Mouse (Mus musculus): ENCODE results near the gene Flot1.

Gene Flot1

DNA sequence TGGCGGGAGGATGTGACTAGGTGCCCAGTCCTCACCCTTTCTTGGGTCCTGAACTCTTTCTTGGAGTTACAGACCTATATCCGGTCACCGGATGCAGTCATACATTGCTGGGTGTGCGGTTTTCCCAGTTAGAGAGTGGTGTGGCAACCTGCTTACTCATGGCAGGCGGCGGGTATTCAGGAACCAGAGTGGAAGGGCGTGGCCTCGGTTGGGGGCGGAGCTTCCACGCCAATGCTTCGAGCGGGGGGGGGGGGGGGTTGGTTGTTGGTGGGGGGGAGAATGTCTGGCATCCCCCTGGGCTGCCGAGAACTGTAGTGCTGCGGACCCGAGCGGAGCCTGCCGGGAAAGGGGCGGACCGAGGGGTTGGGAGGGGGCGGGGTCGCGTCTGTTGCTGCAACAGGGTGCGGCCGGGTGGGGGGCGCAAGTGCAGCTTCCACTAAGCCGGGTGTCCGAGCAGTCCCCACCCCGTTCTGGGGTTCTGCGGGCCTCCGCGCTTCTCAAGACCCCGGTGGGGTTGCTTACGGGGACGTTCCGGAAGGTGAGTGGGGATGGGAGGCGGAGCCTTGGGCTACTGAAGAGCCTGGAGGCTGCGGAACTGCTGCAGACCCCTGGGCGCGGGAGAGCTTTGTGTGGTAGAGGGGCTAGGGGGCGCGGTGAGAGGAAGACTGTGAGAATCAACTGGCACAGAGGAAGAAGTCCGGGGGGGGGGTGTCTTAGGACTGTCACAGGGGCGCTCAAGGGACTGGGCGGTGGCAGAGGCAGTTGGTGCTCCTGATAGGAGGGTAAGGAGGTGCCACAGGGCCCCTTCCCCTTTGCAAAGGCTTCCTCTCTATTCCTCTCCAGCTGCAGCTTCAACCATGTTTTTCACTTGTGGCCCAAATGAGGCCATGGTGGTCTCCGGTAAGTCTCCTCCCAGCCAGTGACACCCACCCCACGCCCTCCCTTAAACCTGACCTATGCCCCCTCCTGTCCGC is at the start of gene Flot1:
TSS of gene Flot1 (plus strand) at position 267 of the 974 bp plus-strand sequence.
- peak; percentile 63 to 79 for DNase-seq

DNA sequence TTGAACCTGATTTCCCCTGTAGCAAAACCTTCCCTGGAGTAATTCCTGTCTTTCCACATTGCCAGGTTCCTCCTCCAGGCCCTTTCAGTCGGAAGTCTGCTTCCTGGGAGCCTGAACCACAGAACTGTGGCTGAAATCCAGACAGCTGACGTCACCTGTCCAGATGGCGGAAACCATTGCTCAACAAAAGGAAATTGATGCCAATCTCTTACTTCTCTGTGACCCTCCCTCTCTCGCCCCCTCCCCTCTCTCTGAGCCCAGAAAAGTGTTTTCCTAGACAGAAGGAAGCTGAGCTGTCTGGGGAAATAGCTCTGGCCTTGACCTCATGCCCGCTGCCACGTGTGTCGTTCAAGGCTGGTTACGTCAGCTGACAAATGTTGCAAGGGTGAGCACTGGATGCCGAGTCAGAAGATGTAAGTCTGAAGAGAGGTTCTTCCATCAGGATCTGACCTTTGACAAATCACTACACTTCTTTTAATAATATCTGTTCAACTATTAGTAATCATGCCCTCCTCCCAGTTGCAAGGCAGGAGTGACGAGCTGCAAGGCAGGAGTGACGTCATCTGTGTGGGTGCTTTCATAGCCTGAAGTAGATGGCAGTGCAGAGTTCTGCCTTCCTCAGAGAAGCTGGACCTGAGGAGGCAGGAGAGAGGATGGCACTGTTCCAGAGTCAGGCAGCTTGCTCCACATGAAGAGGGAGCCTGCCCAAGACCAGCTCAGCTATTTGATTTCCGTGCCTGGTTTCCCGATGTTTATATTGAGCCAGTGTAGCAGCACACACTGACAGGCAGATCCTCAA is 46.0 kb upstream of the Flot1 start:
- peak in 1 of 2 experiments; percentile 16 for DNase-seq

DNA sequence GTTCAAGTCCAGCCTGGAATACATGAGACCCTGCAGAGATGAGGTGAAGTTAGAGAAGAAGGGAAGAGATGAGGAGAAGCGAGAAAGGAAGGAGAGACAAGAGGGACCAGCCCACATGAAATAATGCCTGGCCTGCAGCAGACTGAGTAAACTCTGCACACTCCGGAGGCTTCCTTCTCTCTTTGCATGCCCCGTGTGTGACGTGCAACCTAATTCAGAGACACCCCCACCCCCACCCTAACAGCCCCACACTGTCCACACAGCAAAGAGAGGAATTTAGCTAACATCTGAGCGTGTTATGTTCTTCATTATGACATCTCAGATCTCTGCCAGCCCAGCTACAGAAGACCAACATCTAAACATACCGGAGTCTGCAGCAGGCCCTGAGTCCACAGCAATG is 44.1 kb upstream of the Flot1 start:
- no peak for DNase-seq

DNA sequence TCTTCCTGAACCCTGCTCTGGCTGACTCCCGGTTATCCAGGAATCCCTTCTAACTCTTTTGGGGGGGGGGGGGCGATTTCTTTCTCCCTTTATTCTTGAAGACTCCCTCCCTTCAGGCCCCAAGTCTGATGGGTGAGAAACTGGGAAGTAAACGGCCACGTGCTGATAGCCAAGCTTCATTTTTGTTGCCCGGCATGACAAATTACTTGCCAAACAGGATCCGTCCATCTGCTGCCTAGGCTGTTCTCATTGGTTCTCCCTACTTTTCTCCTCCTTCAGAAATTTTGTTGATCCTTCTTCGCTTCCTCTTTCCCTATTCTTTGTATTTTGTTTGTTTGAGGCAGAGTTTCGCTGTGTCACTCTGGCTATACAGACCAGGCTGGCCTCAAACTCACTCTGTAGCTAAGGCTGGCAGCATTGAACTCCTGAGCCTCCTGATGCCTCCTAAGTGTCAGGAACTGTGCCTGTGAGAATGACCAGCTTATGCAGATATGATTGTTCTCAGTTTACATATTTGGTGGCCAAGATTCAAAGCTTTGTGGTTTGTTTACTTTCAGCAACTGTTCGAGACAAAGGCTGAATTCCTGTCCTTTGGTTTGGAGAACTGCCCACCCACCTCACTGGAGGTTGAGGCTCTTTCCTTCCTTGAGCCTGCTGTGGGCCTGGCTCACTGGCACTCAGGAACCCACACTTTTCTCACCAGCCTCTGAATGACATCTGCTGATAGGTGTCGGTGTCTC is 43.4 kb upstream of the Flot1 start:
- DNase-seq: no peak

DNA sequence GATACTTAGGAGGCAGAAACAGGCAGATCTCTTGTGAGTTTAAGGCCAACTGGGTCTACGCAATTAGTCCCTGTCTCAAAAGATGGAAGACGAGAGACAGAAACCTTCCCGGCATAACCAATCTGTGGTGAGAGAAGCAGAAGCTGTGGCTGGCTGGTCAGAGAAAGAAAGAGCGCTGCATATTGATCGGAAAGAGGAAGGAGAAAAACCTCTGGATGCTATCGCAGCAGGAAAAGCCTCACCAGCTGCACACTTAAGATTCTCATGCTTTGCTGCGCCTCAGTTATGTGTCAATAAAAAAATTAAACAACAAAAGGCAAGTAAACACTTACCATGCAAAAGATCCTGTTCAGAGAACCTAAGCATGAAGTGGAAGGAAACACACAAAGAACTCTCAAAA is 42.7 kb upstream of the Flot1 start:
- no peak for DNase-seq

DNA sequence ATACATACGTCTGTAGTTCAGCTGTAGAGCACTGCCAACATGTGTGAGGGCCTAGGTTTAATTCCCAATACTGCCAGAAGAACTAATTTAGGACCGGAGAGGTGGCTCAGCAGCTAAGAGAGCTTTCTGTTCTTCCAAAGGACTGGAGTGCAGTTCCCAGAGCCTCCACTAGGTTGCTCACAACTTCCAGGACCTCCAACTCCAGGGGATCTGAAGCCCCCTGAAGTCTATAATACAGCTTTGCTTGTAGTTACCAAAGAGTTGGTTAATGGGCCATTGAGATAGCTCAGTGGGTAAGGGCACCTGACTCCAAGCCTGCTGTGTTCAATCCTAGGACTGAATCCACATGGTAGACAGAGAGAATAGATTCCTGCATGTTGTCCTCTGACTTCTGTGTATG is 40.6 kb upstream of the Flot1 start:
- peak in 1 of 2 experiments; percentile 14 for DNase-seq

DNA sequence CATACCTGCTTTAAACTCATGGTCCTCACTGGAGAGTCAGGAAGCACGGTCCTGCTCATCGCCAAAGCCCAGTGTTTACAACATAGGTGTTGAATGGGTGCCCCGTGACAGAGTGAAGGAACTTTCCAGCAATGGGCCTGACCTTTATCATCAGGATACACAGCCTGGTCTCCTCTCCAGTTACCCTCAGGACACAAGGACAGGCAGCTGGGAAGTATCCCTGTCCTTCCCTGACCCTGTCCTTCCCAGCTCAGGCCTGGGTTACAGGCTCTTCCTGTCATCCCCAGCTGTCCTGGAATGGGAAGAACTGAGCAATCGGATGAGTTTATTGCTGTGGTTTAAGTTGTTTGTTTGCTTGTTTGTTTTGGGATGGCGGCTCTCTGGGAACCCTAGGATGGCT is 40.1 kb upstream of the Flot1 start:
- no peak for DNase-seq

DNA sequence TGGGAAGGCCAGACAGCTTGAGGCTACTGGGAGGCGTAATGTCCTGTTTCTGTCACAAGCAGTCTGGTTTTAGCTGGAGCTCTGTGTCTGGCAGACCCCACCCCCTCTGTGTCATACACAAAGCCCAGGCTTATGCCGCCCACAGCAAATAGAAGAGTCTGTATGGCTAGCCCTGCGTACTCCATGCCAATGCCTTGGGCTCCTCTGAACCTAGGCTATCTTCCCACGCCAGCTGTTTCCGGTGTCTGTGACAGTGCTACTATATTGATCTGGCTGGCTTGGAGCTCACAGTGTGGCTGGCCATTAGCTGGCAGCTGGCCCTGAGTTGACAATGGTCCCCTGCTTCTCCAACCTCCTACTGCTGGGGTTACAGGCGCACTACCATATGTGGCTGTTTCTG is 39.1 kb upstream of the Flot1 start:
- DNase-seq: no peak

DNA sequence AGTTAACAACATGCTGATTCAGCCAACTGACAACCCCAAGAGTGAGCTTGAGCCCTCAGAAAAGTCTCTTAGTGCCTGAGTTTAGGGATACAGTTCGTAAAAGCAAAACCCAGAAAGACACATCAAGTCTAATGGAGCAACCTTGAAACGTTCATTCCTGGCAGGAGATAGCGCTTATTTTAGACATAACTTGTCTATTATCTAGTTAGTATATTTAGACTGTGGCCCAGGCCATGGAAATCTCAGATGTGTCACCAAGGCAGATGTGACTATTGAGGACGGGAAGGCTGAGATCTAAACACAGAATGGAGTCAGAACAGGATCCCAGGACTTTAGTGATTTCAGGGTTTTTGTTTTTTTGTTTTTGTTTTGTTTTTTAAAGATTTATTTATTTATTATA is 37.9 kb upstream of the Flot1 start:
- DNase-seq: no peak

DNA sequence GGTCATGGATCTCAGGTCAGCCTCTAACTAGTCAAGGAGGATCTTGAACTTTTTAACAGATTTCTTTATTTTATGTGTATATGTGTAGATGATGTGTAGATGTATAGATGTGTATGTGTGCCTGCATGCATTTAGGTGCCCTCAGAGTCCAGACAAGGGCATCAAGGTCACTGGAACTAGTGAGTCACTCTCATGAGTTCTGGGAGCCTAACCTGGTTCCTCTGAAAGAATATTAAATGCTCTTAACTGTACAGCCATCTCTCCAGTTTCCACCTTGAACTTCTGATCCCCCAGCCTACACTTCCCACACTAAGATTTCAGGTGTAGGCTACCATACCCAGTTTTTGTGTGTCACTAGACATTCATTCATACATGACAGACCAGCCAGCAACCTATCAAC is 35.5 kb upstream of the Flot1 start:
- DNase-seq: no peak

DNA sequence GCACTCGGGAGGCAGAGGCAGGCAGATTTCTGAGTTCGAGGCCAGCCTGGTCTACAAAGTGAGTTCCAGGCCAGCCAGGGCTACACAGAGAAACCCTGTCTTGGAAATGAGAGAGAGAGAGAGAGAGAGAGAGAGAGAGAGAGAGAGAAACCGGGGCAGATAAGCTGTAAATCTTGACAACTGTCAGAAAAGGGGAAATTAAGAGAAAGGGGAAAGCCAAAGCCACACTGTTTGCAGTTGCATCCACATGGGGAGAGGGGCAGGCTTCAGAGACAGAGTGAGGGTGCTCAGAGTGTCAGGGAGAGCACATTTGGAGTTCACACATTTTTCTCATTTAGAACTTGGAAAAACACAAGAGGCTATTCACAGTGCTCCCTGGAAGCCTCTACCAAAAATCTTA is 35.0 kb upstream of the Flot1 start:
- no peak for DNase-seq

DNA sequence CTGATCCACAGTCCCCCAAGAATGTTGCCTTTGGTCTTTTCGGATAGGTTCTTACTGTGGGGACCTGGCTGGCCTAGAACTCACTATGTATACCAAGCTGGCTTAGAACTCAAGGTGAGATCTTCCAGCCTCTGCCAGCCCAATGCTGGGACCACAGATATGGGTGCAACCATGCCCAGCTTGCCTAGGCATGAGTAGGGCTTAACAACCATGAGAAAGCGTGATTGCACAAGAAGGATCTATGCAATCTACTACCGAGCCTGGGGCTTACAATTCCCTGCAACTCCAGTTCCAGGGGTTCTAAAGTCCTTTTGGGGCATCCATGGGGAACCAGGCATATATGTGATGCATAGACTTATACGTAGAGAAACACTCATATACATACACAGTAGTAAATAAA is 32.1 kb upstream of the Flot1 start:
- DNase-seq: no peak

DNA sequence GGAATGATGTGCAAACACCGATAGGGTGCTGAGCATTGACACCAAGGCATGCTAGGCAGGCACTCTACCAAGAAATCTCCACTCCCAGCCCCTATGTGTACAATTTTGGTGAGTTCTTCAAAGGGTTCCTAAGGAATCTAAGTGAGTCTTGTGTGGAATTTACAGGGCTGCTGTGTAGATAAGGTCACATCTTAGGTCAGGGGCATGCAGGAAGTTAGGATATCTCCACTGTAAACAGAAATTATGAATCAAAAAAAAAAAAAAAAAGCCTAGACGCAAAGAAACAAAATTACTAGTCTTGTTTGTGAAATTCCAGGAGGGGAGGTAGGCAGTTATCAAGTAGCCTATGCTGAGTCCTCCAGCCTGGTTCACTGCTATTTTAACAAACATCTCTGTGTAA is 30.2 kb upstream of the Flot1 start:
- no peak for DNase-seq

DNA sequence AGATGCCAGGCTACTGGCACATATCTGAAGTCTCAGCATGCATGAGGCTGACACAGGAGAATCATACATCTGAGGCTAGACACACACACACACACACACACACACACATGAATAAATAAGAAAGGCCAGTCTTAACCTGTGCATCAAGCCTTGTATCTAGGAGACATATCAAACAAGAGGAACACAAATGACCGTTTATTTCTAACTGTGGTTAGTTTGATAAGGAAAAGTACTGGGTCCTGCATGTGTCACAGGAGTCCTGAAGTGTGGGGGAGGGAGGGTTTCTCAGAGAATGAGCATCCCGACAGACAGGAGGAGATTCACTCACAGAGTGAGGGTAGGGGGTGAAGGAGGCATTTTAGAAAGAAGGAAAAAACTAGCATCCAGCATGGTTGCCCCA is 27.9 kb upstream of the Flot1 start:
- no peak for DNase-seq

DNA sequence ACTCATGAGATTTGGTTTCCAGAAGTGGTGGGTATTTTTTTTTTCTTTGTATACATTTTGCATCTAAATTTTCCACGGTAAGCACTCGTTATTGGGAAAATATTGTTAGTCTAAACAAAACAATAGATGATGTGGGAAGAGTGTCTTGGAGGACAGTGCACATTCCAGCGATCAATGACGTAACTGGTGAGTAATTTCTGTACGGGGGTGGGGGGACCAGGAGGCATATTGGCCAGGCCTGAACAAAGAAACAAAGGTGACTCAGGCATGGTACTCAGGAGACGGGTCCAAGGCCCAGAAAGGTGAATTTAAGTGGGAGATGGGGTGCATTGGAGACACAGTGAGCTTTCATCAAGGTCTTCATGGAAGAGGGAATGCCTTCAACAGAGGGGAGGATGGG is 27.4 kb upstream of the Flot1 start:
- DNase-seq: no peak

DNA sequence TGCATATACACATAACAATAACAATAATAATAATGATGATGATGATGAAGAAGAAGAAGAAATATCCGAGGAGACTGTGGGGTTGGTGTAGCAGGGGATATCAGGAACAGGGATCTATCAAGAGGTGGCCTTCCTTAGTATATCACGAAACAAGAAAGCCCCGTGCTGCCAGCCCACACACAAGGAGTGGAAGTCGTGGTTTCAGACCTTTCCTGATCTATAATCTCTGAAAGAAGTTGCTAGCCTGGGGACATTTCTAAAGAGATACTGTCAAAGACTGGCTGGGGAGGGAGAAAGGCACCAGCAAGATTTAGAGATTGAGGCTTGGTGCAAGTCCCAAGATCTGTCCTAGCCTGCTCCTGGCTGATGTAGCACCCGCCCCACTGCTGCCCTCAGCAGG is 26.2 kb upstream of the Flot1 start:
- no peak for DNase-seq

DNA sequence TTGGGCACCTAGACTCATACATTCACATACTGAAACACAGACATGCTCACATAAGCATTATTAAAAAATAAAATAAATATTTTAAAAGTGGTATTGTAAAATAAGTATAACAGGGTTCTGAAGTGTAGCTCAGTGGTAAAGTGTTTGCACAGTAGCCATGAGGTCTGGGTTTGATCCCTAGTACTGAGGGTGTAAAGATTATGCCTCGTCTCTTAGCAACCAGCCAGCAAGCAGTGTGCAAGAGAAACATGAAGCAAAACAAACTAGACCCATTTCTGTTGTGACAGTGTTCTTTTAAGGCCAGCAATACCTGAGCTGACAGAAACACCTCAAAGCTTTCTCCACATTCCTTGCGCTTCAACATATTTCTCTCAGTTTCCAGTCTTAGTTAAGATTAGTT is 22.1 kb upstream of the Flot1 start:
- DNase-seq: no peak

DNA sequence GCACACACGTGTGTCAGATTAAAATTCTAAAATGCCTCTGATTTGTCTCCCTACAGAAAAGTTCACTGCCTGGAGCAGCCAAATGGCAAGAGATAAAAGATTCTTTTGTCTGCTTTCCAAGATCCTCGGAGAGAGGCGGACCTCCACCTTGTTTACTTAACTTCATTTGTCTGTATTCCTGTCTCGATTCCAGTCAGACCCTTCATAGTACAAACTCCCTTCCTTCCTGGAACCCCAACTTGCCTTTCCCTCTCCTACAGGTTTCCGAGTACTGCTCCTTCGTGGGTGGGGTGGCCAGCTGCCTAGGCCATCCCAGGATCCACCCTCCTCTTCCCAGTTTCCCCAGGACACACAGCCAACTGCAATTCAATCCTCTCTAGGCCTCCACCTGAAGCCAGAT is 20.0 kb upstream of the Flot1 start:
- no peak for DNase-seq

DNA sequence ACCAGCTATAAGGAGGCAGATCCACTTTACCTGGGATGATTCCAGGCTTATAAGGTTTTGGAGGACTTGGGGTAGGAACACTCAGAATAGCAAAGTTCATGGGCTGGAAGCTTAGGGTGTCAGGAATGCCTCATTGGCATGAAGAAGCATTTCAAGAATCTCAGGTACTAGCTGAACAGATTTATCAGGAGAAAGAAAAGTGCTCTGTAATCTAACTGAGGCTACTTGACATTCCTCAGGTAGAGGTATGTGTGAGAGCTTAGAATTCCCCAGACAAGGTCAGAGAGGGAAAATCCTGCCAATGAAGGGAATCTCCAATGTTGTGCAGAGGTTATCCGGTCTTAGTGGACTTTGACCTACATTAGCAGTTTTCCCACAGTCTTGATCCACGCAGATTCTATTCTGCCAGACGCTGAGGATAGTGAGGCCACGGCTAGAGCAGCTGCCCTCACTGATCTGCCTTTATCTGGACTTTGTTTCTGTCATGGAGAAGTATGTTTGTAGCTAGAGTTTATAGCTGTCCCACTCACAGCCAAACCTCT is 19.1 kb upstream of the Flot1 start:
- DNase-seq: no peak

DNA sequence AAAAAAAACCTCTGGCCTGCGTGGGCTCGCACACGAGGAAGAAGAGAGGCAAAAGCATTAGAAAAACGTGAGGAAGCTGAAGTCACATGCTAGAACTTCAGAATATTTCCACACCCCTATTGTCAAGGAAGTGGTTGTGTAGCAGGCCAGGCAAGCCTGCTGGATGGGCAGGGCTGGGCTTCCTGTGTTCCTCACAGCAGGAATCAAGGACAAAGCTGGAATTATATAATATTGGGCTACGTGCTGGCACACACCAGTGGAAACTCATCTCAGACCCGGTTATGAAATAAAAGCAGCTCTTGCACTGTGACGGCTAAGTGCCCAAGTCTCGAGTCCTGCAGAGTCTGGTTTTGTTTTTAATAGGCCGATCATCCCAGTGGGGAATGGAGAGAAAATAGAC is 15.0 kb upstream of the Flot1 start:
- DNase-seq: no peak

DNA sequence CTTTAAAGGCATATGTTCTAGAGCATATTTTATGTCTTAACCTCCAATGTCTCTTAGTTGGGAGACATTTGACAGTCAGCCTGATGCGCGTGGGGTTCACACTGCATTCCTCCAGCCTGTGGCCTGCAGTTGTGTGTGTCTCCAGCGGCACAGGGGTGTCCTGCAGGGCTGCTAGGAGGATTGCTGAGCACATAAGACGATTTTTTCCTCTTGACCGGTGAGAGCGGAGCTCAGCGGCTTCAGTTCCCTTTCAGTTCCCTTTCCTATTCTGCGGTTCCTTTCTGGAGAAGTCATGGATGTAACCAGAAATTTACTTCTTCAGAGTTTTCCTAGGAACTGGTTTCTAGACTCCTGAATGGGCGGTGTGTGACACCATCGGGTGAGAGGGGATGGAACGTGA is 13.6 kb upstream of the Flot1 start:
- no peak for DNase-seq

DNA sequence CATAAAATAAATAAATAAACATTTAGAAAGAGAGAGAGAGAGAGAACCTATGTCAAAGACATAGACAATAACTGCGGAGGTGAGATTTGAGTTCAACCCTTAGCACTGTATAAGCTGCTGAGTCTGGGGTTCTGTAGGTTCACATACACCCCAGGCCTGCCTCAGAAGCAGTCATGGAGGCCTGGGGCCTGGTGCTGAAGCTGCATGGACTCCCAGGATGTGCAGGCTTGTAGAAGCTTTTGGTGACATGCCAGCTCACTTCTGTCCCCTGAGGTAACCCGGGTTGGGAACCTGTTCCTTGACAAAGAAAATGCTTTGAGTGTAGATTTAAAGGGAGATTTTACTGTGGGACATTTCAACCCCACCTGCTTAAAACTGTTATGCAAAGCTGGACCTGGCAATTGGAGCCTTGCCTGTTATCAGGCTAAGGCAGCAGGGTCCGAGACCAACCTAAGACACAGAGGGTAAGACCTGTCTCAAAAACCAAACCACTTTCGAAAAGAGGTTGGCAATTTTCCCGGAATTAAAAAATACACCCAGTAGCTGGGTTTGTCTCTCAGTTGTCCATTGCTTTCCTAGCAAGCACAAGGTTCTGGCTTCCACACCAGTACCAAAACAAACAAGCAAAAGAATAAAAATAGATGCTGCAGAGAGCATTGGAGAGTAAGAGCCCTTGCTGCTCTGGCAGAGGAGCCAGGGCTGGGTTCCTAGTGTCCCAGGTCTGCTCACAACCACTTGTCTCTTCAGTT is 12.0 kb upstream of the Flot1 start:
- no peak for DNase-seq
